Mouse (Mus musculus) midbrain, embryonic 14.5 days (tissue): Measurements from ENCODE around the gene Gm20388. TPM values are rescaled to one million over a fixed set of nuclear protein-coding genes. Genes with fewer than 3 reads are reported as not detected.

ENCODE experiments used
- ATAC-seq: fragments of 200-750 bp; cut with Nextera tagmentation; 2 replicates; pipeline ENCODE4 v1.8.0; 2017; ENCODE audit warnings: moderate number of reproducible peaks, moderate library complexity; ENCODE audit not compliant: low FRiP score, low TSS enrichment
- DNase-seq: peaks from one replicate; pipeline ENCODE4 v3.0.0-alpha.2; 2015
- H3K27ac ChIP-seq: fragments of 300-500 bp; sonication (generic); replicated peaks from 2 replicates; pipeline ENCODE4 v1.5.1; 2014; ENCODE audit warnings: mild to moderate bottlenecking, low read depth, low read length, moderate library complexity
- H3K27me3 ChIP-seq: fragments of 300-500 bp; sonication (generic); 2 replicates; pipeline ENCODE4 v1.6.1; 2014; ENCODE audit warnings: low read length, control low read depth, mixed read lengths; ENCODE audit not compliant: control insufficient read depth, insufficient read depth
- H3K36me3 ChIP-seq: fragments of 300-500 bp; sonication (generic); 2 replicates; pipeline ENCODE4 v1.6.1; 2014; ENCODE audit warnings: low read length, control low read depth; ENCODE audit not compliant: control insufficient read depth, insufficient read depth
- H3K4me1 ChIP-seq: fragments of 300-500 bp; sonication (generic); 2 replicates; pipeline ENCODE4 v1.6.1; 2014; ENCODE audit warnings: mild to moderate bottlenecking, antibody characterized with exemption, low read length, control low read depth; ENCODE audit not compliant: control insufficient read depth, insufficient read depth
- H3K4me2 ChIP-seq: fragments of 300-500 bp; sonication (generic); 2 replicates; pipeline ENCODE4 v1.6.1; 2014; ENCODE audit warnings: mild to moderate bottlenecking, low read length, moderate library complexity
- H3K4me3 ChIP-seq: fragments of 300-500 bp; sonication (generic); replicated peaks from 2 replicates; pipeline ENCODE4 v1.5.1; 2014; ENCODE audit warnings: low read depth, low read length
- H3K9ac ChIP-seq: fragments of 300-500 bp; sonication (generic); replicated peaks from 2 replicates; pipeline ENCODE4 v1.6.1; 2014; ENCODE audit warnings: mild to moderate bottlenecking, low read length, moderate library complexity
- H3K9me3 ChIP-seq: fragments of 300-500 bp; sonication (generic); 2 replicates; pipeline ENCODE4 v1.6.1; 2016; ENCODE audit warnings: low read length, control low read depth, mixed read lengths; ENCODE audit not compliant: control insufficient read depth
- WGBS: fragments of 180-500 bp; shearing (Covaris S2); extraction: QIAGEN DNeasy Blood & Tissue Kit; methylation state at CpG from one replicate; pipeline ENCODE4 v1.1.7; 2014; 5-methylcytosine and 5-hydroxymethylcytosine counted together
- polyA plus RNA-seq: library from polyadenylated mRNA; unstranded; fragments of >200 nt; fragmentation: Nextera tagmentation; extraction: Ambion mirVana; gene quantifications from 2 replicates; pipeline ENCODE4 v1.2.1, GENCODE M21; 2014

Gm20388 gene
- polyA plus RNA-seq, 1 experiment from 2014 or later = 4.1 TPM

DNA sequence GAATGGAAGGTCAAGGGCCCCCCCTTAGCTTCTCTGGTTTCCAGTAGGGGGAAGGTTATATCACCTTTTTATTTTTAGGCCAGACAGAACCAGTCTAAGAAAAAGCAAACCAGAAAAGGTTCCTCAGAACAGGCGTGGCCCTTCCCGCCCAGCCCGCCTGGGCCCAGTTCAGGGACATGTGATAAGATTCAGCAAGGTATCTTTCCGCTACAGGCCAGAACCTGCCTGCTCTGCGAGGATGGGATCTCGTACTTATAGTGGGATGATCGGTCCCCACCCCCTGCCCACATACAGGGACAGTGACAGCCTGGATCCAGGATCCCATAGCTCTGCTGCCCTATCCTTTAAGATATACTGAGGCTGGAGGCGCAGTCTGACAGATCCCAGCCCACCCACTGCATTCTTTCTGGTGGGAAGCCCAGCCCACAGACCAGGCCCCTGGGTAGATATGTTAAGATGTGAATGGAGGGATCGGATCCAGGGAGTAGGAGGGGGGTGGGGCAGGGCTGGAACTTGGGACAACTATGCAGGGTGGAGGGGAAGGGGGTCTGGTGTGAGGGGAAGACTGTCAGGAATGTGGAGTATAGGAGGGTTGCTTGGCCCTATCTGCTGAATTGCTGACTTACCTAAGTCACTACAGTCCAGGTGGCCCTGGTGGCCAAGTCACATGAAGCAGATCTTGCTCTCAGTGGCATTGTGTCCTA, 3245.6 kb downstream of the Gm20388 start:
- no peak overlapping the region for H3K4me3 ChIP-seq
- ATAC-seq (no peak), DNase-seq (no peak)
- WGBS = 82% methylated on average over 9 of the region's 9 CpGs
- no peaks in the 10 kb centered on the region for H3K36me3 ChIP-seq
- H3K27me3 ChIP-seq = no peaks in the 10 kb centered on the region
- no peak overlapping the region for H3K27ac ChIP-seq
- H3K4me1 ChIP-seq = no peaks in the 10 kb centered on the region
- no peaks in the 10 kb centered on the region for H3K9me3 ChIP-seq
- no peak overlapping the region for H3K9ac ChIP-seq
- no peak overlapping the region for H3K4me2 ChIP-seq

- no peaks in the 10 kb centered on the region for H3K9me3 ChIP-seq
- H3K4me2 ChIP-seq = no peak within 1 kb of the TSS
- 36% methylated on average over 13 of the region's 13 CpGs for WGBS
- no peaks in the 10 kb centered on the region for H3K4me1 ChIP-seq
- no peak within 1 kb of the TSS for H3K9ac ChIP-seq
- no peak within 1 kb of the TSS for H3K27ac ChIP-seq
- no peaks in the 10 kb centered on the region for H3K36me3 ChIP-seq
- no peak for DNase-seq
- H3K27me3 ChIP-seq = no peaks in the 10 kb centered on the region
- ATAC-seq = no peak
- no peak within 1 kb of the TSS for H3K4me3 ChIP-seq
Measured at GRCm38 (mm10) chr8:123157888-123158465, 3247.3 kb downstream of the Gm20388 start, which contains the start of gene Sult5a1. Gene Sult5a1 (minus strand): TSS chr8:123158315.

DNA sequence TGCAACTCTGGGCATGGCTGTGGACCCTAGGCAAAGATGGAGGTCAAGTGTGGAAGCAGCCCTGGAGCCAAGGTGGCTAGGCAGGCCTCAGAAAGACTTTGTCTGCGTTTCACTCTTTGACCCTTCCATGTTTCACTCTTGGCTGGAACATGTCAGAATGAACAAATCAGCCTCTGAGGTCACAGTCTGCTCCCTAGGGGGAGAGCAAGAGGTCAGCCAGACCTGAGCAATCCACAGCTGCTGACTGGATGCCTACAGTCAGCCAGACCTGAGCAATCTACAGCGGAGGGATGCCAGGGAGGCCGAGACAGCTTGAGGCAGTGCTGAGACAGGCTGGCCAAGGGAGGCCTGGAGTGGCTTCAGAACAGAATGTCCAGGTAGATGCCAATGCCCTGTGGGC, 3270.8 kb downstream of the Gm20388 start:
- no peak for DNase-seq
- 84% methylated on average over 3 of the region's 3 CpGs for WGBS

DNA sequence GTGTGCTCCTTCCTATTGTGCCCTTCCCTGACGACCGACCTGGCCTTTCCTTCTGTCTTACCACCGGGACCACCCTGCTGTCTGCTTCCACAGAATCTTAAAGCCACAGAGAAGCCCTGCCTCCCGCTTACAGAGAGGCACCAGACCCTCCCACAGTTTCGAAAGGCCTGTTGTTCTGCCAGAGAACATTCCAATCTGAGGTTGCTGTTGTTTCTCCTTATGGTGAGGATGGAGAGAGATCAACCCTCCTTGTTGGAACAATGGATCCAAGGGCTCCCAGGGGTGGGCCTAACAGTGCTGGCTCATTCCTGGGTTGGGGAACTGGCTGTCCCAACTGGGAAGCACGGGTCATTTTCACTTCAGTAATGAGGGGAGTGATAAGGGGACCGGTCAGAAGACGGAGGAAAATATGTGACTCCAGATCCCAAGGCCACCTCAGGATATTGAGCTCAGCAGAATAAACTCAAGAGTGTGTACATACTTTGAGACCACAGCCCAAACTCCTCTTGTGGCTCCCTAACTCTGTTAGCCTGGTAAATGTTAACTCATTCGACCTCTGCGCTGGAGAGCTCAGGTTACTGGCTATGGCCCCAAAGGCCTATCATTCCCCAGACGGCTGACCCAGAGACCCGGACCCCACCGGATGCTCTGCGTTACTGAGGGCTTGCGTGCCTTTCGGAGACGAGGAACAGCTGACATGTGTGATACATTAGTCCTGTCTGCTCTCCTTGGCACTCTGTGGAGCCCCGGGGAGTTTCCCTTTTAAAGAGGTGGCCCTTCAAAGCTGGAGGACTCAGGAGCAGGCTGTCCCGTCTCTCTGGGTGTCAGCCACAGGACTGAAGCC, 3275.1 kb downstream of the Gm20388 start, which contains the start of gene Dpep1:
Dpep1 (plus strand) TSS at position 677 of the 844 bp plus-strand sequence.
- H3K9ac ChIP-seq = no peak within 1 kb of the TSS
- WGBS = 61% methylated on average over 19 of the region's 19 CpGs

More for the DNA sequence above, 3270.8 kb downstream of the Gm20388 start:
- no peak overlapping the region for H3K9ac ChIP-seq
- H3K9me3 ChIP-seq = no peaks in the 10 kb centered on the region; the same call in 1 of the 2 replicates
- H3K36me3 ChIP-seq = no peaks in the 10 kb centered on the region
- no peak overlapping the region for H3K27ac ChIP-seq
- H3K4me1 ChIP-seq = no peaks in the 10 kb centered on the region
- no peak overlapping the region for H3K4me2 ChIP-seq
- H3K4me3 ChIP-seq = no peak overlapping the region
- H3K27me3 ChIP-seq = no peaks in the 10 kb centered on the region
- no peak for ATAC-seq

DNA sequence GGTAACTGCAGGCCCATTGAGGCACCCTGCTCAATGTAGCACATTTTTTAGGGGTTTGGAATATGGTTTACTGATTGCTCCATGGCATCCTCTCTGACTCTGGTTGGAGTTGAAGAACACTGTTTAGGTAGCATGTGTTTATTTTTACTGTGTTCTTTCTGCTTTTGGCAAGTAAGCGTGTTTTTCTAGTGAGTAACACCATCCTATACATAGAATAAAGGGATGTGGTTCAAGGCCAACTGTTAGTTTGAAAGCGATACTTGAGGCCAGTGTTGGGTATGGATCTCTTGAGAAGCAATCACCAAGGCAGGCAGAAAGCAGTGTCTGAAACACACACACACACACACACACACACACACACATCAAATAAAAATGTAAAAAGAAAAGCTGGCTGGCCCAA, 3277.4 kb downstream of the Gm20388 start:
- no peaks in the 10 kb centered on the region for H3K36me3 ChIP-seq
- no peaks in the 10 kb centered on the region for H3K9me3 ChIP-seq
- H3K27ac ChIP-seq = no peak overlapping the region
- H3K27me3 ChIP-seq = no peaks in the 10 kb centered on the region
- no peak overlapping the region for H3K4me3 ChIP-seq
- WGBS = 92% methylated on average over 2 of the region's 2 CpGs
- H3K9ac ChIP-seq = no peak overlapping the region
- ATAC-seq (no peak), DNase-seq (no peak)
- no peaks in the 10 kb centered on the region for H3K4me1 ChIP-seq
- no peak overlapping the region for H3K4me2 ChIP-seq

More for the DNA sequence above, 3275.1 kb downstream of the Gm20388 start, which contains the start of gene Dpep1:
- no peaks in the 10 kb centered on the region for H3K36me3 ChIP-seq
- no peak within 1 kb of the TSS for H3K4me3 ChIP-seq
- no peak within 1 kb of the TSS for H3K4me2 ChIP-seq
- DNase-seq (no peak), ATAC-seq (no peak)
- H3K27me3 ChIP-seq = no peaks in the 10 kb centered on the region
- no peaks in the 10 kb centered on the region for H3K4me1 ChIP-seq
- no peaks in the 10 kb centered on the region for H3K9me3 ChIP-seq
- H3K27ac ChIP-seq = no peak within 1 kb of the TSS

DNA sequence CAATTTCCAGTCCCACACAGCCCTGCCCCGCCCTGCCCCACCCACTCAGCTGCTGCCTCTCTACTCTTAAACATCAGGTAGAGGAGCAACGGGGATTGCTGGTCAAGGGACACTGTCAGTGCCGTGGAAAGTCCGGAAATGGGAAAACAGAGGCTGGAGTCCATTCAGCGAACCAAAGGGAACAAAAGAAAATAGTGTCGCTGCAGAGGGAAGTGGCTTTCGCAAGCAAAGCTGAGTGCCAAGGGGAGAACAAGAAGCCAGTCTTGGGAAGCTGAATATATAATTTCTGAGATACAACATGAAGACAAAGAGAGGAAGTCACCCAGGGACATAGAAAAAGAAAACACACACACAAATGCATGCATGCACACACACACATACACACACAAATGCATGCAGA, 3278.2 kb downstream of the Gm20388 start:
- Histone ChIP-seq H3K4me3 (no peak overlapping the region), H3K9me3 (no peaks in the 10 kb centered on the region), H3K4me1 (no peaks in the 10 kb centered on the region), H3K36me3 (no peaks in the 10 kb centered on the region), H3K27ac (no peak overlapping the region), H3K9ac (no peak overlapping the region), H3K4me2 (no peak overlapping the region), H3K27me3 (no peaks in the 10 kb centered on the region)
- no peak for DNase-seq
- 81% methylated on average over 7 of the region's 7 CpGs for WGBS
- no peak for ATAC-seq

DNA sequence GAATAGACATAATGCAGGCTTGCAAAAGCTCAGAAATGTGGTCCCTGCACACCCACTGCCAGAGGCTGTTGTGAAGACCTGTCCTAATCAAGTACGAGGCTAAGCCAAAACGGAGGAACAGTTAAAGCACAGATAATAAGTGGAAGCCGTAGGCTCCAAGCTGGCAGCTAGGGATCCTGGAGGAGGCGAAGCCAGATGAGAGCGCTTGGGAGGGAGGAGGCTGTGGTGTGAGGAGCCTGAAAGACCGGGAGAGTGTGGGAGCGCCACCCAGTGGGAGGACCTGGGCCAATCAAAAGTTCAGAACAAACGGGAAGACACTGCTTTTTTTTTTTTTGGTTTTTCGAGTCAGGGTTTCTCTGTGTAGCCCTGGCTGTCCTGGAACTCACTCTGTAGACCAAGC, 3280.0 kb downstream of the Gm20388 start:
- Histone ChIP-seq H3K4me1 (no peaks in the 10 kb centered on the region), H3K9ac (no peak overlapping the region), H3K27me3 (no peaks in the 10 kb centered on the region), H3K4me3 (no peak overlapping the region), H3K27ac (no peak overlapping the region), H3K9me3 (no peaks in the 10 kb centered on the region), H3K4me2 (no peak overlapping the region), H3K36me3 (no peaks in the 10 kb centered on the region)
- ATAC-seq (no peak), DNase-seq (peak; percentile 78)
- WGBS = 6% methylated on average over 9 of the region's 9 CpGs

DNA sequence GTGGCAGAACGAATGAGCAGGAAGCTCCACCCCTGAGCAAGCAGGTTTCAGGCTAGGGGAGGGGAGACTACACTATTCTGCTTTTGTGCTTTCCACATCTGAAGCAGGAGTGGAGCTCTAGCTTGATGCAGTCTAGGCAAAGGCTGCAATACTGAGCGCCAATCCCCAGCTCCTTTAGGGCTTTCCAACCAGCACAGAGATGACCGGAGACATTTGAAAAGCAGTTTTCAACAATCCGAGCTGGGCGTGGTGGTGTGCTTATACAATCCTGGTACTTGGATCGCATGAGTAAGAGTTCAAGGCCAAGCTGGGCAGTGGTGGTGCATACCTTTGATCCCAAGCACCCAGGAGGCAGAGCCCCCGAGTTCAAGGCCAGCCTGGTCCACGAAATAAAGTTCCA, 3281.3 kb downstream of the Gm20388 start:
- 57% methylated on average over 8 of the region's 8 CpGs for WGBS
- Histone ChIP-seq H3K27me3 (no peaks in the 10 kb centered on the region), H3K9ac (no peak overlapping the region), H3K36me3 (no peaks in the 10 kb centered on the region), H3K4me1 (no peaks in the 10 kb centered on the region), H3K4me3 (no peak overlapping the region), H3K27ac (no peak overlapping the region), H3K4me2 (no peak overlapping the region), H3K9me3 (no peaks in the 10 kb centered on the region)
- DNase-seq (no peak), ATAC-seq (no peak)
